Mouse (Mus musculus): ENCODE data around the gene Ryr2. TPM values are rescaled to one million over a fixed set of nuclear protein-coding genes. Genes with fewer than 3 reads are reported as not detected.

The Ryr2 gene
- total RNA-seq (2012; rRNA removed), result 7.0 and 8.1 TPM in 2 replicates

- TF ChIP-seq MAFK (IDR thresholded peaks at IDR 0.05; ENCODE audit: insufficient read depth, low read depth, low read length) (no peak), CHD2 (IDR thresholded peaks at IDR 0.05; ENCODE audit: low read depth, low read length) (no peak), ZC3H11A (IDR thresholded peaks at IDR 0.05; ENCODE audit: borderline replicate concordance, low read depth, low read length) (peak; percentile 37; the same call in 1 of the 2 replicates), ZNF384 (IDR thresholded peaks at IDR 0.05; ENCODE audit: low read depth, low read length) (no peak), HCFC1 (IDR thresholded peaks at IDR 0.05; ENCODE audit: borderline replicate concordance, insufficient read depth, low read length) (0 out of 2 replicates have a peak, but pooled peaks have one; percentile 38)
- no peaks in the 10 kb centered on the region for H3K36me3 ChIP-seq (ENCODE audit: control insufficient read depth, insufficient read depth, low read length, poor library complexity, severe bottlenecking)
- peak within 1 kb of the TSS; percentile 79 for H3K9ac ChIP-seq (ENCODE audit: insufficient read depth, low read depth, low read length, poor library complexity, severe bottlenecking)
- H3K4me3 ChIP-seq (ENCODE audit: insufficient read depth in 1 of 2, low read depth in 1 of 2, low read length in 2 of 2, poor library complexity in 1 of 2, severe bottlenecking in 1 of 2), result peak within 1 kb of the TSS; percentile 87 to 91
- peak; percentile 75 for DNase-seq (ENCODE audit: low read depth, low spot score)
- H3K4me1 ChIP-seq (ENCODE audit: control insufficient read depth in 2 of 2, insufficient read depth in 2 of 2, low read length in 2 of 2, poor library complexity in 1 of 2), result peaks cover 0 to 9% of the 10 kb centered on the region in 2 experiments; a peak in 1 of 4 replicates
- H3K9me3 ChIP-seq (ENCODE audit: control insufficient read depth, insufficient read depth, low read depth, low read length), result no peaks in the 10 kb centered on the region
- in situ Hi-C loops (cut with MboI; ENCODE audit: low sequenced_read_pairs in 2 of 2, unreplicated experiment in 2 of 2), result no loop called here
- H3K27ac ChIP-seq (ENCODE audit: insufficient read depth, low read depth, low read length, poor library complexity, severe bottlenecking), result no peak within 1 kb of the TSS
Observed at GRCm38 (mm10) chr13:12106662-12107632, at the start of gene Ryr2. TSS of gene Ryr2 (minus strand) at chr13:12106945.

DNA sequence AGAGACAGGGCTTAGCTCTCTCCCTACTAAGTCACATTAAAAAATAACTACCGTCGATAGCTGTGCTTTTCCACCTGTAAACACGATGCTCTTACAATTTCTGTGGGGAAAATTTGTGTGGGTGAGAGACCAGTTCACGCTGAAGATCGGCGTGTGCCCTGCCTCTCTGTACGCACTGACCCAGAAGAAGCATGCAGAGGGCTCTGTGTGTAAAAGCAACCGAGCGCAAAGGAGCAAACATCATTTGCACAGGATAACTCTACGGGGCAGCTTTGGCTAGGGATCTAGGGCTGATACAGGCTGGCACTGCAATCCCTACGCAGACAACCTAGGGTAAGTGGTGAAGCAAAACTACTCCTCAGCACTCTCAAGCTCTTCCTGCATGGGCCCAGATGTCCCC lies 47.2 kb upstream of the Ryr2 start:
- no peak for TF ChIP-seq ZNF384 (IDR thresholded peaks at IDR 0.05; ENCODE audit: low read depth, low read length)
- no peak for TF ChIP-seq CHD2 (IDR thresholded peaks at IDR 0.05; ENCODE audit: low read depth, low read length)
- TF ChIP-seq ZC3H11A (IDR thresholded peaks at IDR 0.05; ENCODE audit: borderline replicate concordance, low read depth, low read length), result no peak
- TF ChIP-seq HCFC1 (IDR thresholded peaks at IDR 0.05; ENCODE audit: borderline replicate concordance, insufficient read depth, low read length), result no peak
- no peak for TF ChIP-seq MAFK (IDR thresholded peaks at IDR 0.05; ENCODE audit: insufficient read depth, low read depth, low read length)
- H3K27ac ChIP-seq (ENCODE audit: insufficient read depth, low read depth, low read length, poor library complexity, severe bottlenecking), result no peak overlapping the region
- peaks cover 2 to 6% of the 10 kb centered on the region in 2 experiments; a peak in 2 of 4 replicates for H3K4me1 ChIP-seq (ENCODE audit: control insufficient read depth in 2 of 2, insufficient read depth in 2 of 2, low read length in 2 of 2, poor library complexity in 1 of 2)
- H3K9me3 ChIP-seq (ENCODE audit: control insufficient read depth, insufficient read depth, low read depth, low read length), result peaks cover 6% of the 10 kb centered on the region; the same call in 1 of the 2 replicates
- no peaks in the 10 kb centered on the region for H3K36me3 ChIP-seq (ENCODE audit: control insufficient read depth, insufficient read depth, low read length, poor library complexity, severe bottlenecking)
- no peak for DNase-seq (ENCODE audit: low read depth, low spot score)
- H3K9ac ChIP-seq (ENCODE audit: insufficient read depth, low read depth, low read length, poor library complexity, severe bottlenecking), result no peak overlapping the region
- no peak overlapping the region for H3K4me3 ChIP-seq (ENCODE audit: insufficient read depth in 1 of 2, low read depth in 1 of 2, low read length in 2 of 2, poor library complexity in 1 of 2, severe bottlenecking in 1 of 2)
- in situ Hi-C loops (cut with MboI; ENCODE audit: low sequenced_read_pairs in 2 of 2, unreplicated experiment in 2 of 2), result no loop called here

- H3K36me3 ChIP-seq (ENCODE audit: control insufficient read depth, insufficient read depth, low read length, poor library complexity, severe bottlenecking), result no peaks in the 10 kb centered on the region
- no peak overlapping the region for H3K4me3 ChIP-seq (ENCODE audit: insufficient read depth in 1 of 2, low read depth in 1 of 2, low read length in 2 of 2, poor library complexity in 1 of 2, severe bottlenecking in 1 of 2)
- no peak for DNase-seq (ENCODE audit: low read depth, low spot score)
- in situ Hi-C loops (cut with MboI; ENCODE audit: low sequenced_read_pairs in 2 of 2, unreplicated experiment in 2 of 2), result no loop called here
- no peak for TF ChIP-seq ZNF384 (IDR thresholded peaks at IDR 0.05; ENCODE audit: low read depth, low read length)
- no peak for TF ChIP-seq MAFK (IDR thresholded peaks at IDR 0.05; ENCODE audit: insufficient read depth, low read depth, low read length)
- no peak for TF ChIP-seq ZC3H11A (IDR thresholded peaks at IDR 0.05; ENCODE audit: borderline replicate concordance, low read depth, low read length)
- no peak for TF ChIP-seq CHD2 (IDR thresholded peaks at IDR 0.05; ENCODE audit: low read depth, low read length)
- no peak for TF ChIP-seq HCFC1 (IDR thresholded peaks at IDR 0.05; ENCODE audit: borderline replicate concordance, insufficient read depth, low read length)
- H3K9me3 ChIP-seq (ENCODE audit: control insufficient read depth, insufficient read depth, low read depth, low read length), result peaks cover 6% of the 10 kb centered on the region; the same call in 1 of the 2 replicates
- 0 out of 4 replicates have a peak, but pooled peaks cover 0 to 2% of the 10 kb centered on the region in 2 experiments for H3K4me1 ChIP-seq (ENCODE audit: control insufficient read depth in 2 of 2, insufficient read depth in 2 of 2, low read length in 2 of 2, poor library complexity in 1 of 2)
- H3K9ac ChIP-seq (ENCODE audit: insufficient read depth, low read depth, low read length, poor library complexity, severe bottlenecking), result no peak overlapping the region
- H3K27ac ChIP-seq (ENCODE audit: insufficient read depth, low read depth, low read length, poor library complexity, severe bottlenecking), result no peak overlapping the region
Observed at GRCm38 (mm10) chr13:12146918-12147507, 40.3 kb upstream of the Ryr2 start.

GRCm38 (mm10) chr13:12146402-12146801 lies 39.7 kb upstream of the Ryr2 start:
- no peak overlapping the region for H3K27ac ChIP-seq (ENCODE audit: insufficient read depth, low read depth, low read length, poor library complexity, severe bottlenecking)
- no peak overlapping the region for H3K9ac ChIP-seq (ENCODE audit: insufficient read depth, low read depth, low read length, poor library complexity, severe bottlenecking)
- 0 out of 4 replicates have a peak, but pooled peaks cover 0 to 2% of the 10 kb centered on the region in 2 experiments for H3K4me1 ChIP-seq (ENCODE audit: control insufficient read depth in 2 of 2, insufficient read depth in 2 of 2, low read length in 2 of 2, poor library complexity in 1 of 2)
- no peaks in the 10 kb centered on the region for H3K36me3 ChIP-seq (ENCODE audit: control insufficient read depth, insufficient read depth, low read length, poor library complexity, severe bottlenecking)
- no peak for DNase-seq (ENCODE audit: low read depth, low spot score)
- in situ Hi-C loops (cut with MboI; ENCODE audit: low sequenced_read_pairs in 2 of 2, unreplicated experiment in 2 of 2), result no loop called here
- TF ChIP-seq HCFC1 (IDR thresholded peaks at IDR 0.05; ENCODE audit: borderline replicate concordance, insufficient read depth, low read length), result no peak
- TF ChIP-seq ZC3H11A (IDR thresholded peaks at IDR 0.05; ENCODE audit: borderline replicate concordance, low read depth, low read length), result no peak
- no peak for TF ChIP-seq MAFK (IDR thresholded peaks at IDR 0.05; ENCODE audit: insufficient read depth, low read depth, low read length)
- TF ChIP-seq ZNF384 (IDR thresholded peaks at IDR 0.05; ENCODE audit: low read depth, low read length), result no peak
- no peak for TF ChIP-seq CHD2 (IDR thresholded peaks at IDR 0.05; ENCODE audit: low read depth, low read length)
- H3K9me3 ChIP-seq (ENCODE audit: control insufficient read depth, insufficient read depth, low read depth, low read length), result 0 out of 2 replicates have a peak, but pooled peaks cover 1% of the 10 kb centered on the region
- H3K4me3 ChIP-seq (ENCODE audit: insufficient read depth in 1 of 2, low read depth in 1 of 2, low read length in 2 of 2, poor library complexity in 1 of 2, severe bottlenecking in 1 of 2), result no peak overlapping the region
